Mouse (Mus musculus) midbrain, embryonic 14.5 days (tissue): ENCODE measurements around the gene Ints4. TPM values are rescaled to one million over a fixed set of nuclear protein-coding genes. Genes with fewer than 3 reads are reported as not detected.
"Not testable (repeated sequence)": the region's sequence is repeated elsewhere in the genome, so short reads cannot be mapped to it uniquely, and the experiment has no call there.

Source experiments
- ATAC-seq: fragments of 200-750 bp; cut with Nextera tagmentation; 2 replicates; pipeline ENCODE4 v1.8.0; 2017; ENCODE audit warnings: moderate number of reproducible peaks, moderate library complexity; ENCODE audit not compliant: low FRiP score, low TSS enrichment
- DNase-seq: peaks from one replicate; pipeline ENCODE4 v3.0.0-alpha.2; 2015
- H3K27ac ChIP-seq: fragments of 300-500 bp; sonication (generic); replicated peaks from 2 replicates; pipeline ENCODE4 v1.5.1; 2014; ENCODE audit warnings: mild to moderate bottlenecking, low read depth, low read length, moderate library complexity
- H3K27me3 ChIP-seq: fragments of 300-500 bp; sonication (generic); 2 replicates; pipeline ENCODE4 v1.6.1; 2014; ENCODE audit warnings: low read length, control low read depth, mixed read lengths; ENCODE audit not compliant: control insufficient read depth, insufficient read depth
- H3K36me3 ChIP-seq: fragments of 300-500 bp; sonication (generic); 2 replicates; pipeline ENCODE4 v1.6.1; 2014; ENCODE audit warnings: low read length, control low read depth; ENCODE audit not compliant: control insufficient read depth, insufficient read depth
- H3K4me1 ChIP-seq: fragments of 300-500 bp; sonication (generic); 2 replicates; pipeline ENCODE4 v1.6.1; 2014; ENCODE audit warnings: mild to moderate bottlenecking, antibody characterized with exemption, low read length, control low read depth; ENCODE audit not compliant: control insufficient read depth, insufficient read depth
- H3K4me2 ChIP-seq: fragments of 300-500 bp; sonication (generic); 2 replicates; pipeline ENCODE4 v1.6.1; 2014; ENCODE audit warnings: mild to moderate bottlenecking, low read length, moderate library complexity
- H3K4me3 ChIP-seq: fragments of 300-500 bp; sonication (generic); replicated peaks from 2 replicates; pipeline ENCODE4 v1.5.1; 2014; ENCODE audit warnings: low read depth, low read length
- H3K9ac ChIP-seq: fragments of 300-500 bp; sonication (generic); replicated peaks from 2 replicates; pipeline ENCODE4 v1.6.1; 2014; ENCODE audit warnings: mild to moderate bottlenecking, low read length, moderate library complexity
- H3K9me3 ChIP-seq: fragments of 300-500 bp; sonication (generic); 2 replicates; pipeline ENCODE4 v1.6.1; 2016; ENCODE audit warnings: low read length, control low read depth, mixed read lengths; ENCODE audit not compliant: control insufficient read depth
- WGBS: fragments of 180-500 bp; shearing (Covaris S2); extraction: QIAGEN DNeasy Blood & Tissue Kit; methylation state at CpG from one replicate; pipeline ENCODE4 v1.1.7; 2014; 5-methylcytosine and 5-hydroxymethylcytosine counted together
- polyA plus RNA-seq: library from polyadenylated mRNA; unstranded; fragments of >200 nt; fragmentation: Nextera tagmentation; extraction: Ambion mirVana; gene quantifications from 2 replicates; pipeline ENCODE4 v1.2.1, GENCODE M21; 2014

Gene Ints4
- 32.5 and 49.3 TPM in 2 replicates for polyA plus RNA-seq

DNA sequence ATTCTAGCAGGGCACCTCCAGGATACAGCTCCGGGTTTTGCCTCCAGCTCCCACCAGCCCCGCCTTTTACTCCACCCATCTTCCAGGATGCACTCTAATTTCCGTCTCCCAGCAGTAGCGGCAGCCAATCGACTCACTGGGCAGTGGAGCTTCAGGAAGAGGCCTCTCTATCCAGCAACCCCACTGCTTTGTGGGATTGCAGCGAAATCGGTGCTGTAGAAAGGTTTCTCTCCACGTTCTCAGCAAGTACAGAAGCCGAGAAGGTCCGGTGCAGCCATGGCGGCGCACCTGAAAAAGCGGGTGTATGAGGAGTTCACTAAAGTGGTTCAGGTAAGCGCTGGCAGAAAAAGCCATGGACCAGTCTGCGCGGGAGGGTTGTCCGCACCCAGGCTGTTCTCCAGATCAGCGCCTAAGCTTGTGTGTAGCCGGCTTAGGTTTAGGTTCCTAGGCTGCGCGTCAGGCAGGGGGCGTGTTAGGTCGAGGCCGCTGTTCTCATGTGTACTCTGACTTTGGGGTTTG lies at the start of gene Ints4:
Ints4 (plus strand) TSS at position 136 of the 519 bp plus-strand sequence.
- peaks cover 13% of the 10 kb centered on the region for H3K4me1 ChIP-seq
- H3K9ac ChIP-seq = peak within 1 kb of the TSS; percentile 61
- H3K4me2 ChIP-seq = peak within 1 kb of the TSS; percentile 90
- peaks cover 13% of the 10 kb centered on the region for H3K36me3 ChIP-seq
- peak; percentile 99 for ATAC-seq
- peak within 1 kb of the TSS; percentile 72 for H3K27ac ChIP-seq
- H3K4me3 ChIP-seq = peak within 1 kb of the TSS; percentile 61
- no peaks in the 10 kb centered on the region for H3K27me3 ChIP-seq
- under 1% methylated on average over 24 of the region's 24 CpGs for WGBS
- peak; percentile 94 for DNase-seq
- no peaks in the 10 kb centered on the region for H3K9me3 ChIP-seq

DNA sequence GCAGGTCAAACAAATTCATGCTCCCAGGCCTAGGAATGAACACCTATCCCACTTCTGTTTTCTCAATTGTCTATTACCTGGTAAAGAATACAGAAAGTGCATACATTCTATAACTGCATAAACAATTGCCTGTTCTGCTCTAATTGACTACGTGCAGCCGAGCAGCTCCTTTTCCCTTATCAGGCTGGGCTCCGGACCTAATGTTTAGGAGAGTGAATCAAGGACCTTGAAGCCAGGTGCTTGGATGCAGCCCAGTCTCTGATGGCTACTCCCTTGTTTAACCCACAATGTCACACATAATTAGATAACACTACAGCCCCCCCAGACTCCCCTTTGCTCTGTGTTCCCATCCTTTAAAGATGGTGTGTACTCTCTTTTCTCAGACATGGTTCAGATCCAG lies 47.2 kb upstream of the Ints4 start:
- not testable (repeated sequence) for H3K4me3 ChIP-seq, DNase-seq, H3K9me3 ChIP-seq, H3K9ac ChIP-seq, H3K27ac ChIP-seq, H3K27me3 ChIP-seq, H3K36me3 ChIP-seq, H3K4me2 ChIP-seq, ATAC-seq
- 73% methylated on average over 3 of the region's 3 CpGs for WGBS
- peaks cover 13% of the 10 kb centered on the region for H3K4me1 ChIP-seq

DNA sequence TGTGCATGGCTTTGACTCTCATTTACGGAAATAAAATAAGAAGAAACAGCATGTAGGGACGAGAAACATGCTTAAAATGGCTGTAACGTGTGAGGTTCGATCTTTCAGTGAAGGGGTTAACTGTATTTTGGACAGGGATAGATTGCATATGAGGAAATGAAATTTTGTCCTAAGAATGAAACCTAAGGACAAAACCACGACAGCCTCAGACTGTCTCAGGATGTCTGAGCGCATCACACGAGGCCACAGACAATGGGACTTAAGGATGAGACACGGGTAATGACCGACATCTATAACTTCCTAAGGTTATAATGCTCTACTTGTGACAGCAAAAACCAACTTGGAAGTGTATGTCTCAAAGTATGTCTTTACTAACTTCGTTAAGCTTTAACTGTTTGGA lies 46.2 kb upstream of the Ints4 start:
- 81% methylated on average over 10 of the region's 10 CpGs for WGBS
- Histone ChIP-seq H3K36me3 (no peaks in the 10 kb centered on the region), H3K27ac (no peak overlapping the region), H3K4me1 (peaks cover 7% of the 10 kb centered on the region), H3K27me3 (no peaks in the 10 kb centered on the region), H3K9ac (no peak overlapping the region), H3K9me3 (no peaks in the 10 kb centered on the region), H3K4me3 (no peak overlapping the region), H3K4me2 (no peak overlapping the region)
- no peak for ATAC-seq
- DNase-seq = no peak

DNA sequence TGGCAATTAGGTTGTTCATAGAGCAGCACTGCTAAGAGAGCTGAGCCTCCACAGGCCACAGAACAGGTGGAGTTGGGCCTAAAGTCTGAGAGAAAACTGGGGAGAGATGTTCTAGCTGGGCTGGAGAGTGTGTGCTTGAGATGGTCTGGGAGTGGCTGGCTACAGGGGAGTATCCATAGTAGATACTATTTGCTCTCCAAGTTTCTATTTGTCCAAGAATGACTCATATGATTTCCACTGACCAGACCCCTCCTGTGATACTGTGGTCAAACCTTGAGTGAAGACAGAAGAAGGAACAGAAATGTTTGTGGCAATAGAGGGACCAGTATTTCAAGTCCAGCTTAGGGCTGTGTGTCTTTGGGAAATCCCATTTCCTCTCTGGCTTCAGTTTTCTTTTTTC lies 41.8 kb upstream of the Ints4 start:
- H3K4me1 ChIP-seq = no peaks in the 10 kb centered on the region
- ATAC-seq (no peak), DNase-seq (no peak)
- H3K4me2 ChIP-seq = no peak overlapping the region
- H3K9me3 ChIP-seq = no peaks in the 10 kb centered on the region
- H3K4me3 ChIP-seq = no peak overlapping the region
- H3K36me3 ChIP-seq = no peaks in the 10 kb centered on the region
- H3K9ac ChIP-seq = no peak overlapping the region
- H3K27ac ChIP-seq = no peak overlapping the region
- no peaks in the 10 kb centered on the region for H3K27me3 ChIP-seq

DNA sequence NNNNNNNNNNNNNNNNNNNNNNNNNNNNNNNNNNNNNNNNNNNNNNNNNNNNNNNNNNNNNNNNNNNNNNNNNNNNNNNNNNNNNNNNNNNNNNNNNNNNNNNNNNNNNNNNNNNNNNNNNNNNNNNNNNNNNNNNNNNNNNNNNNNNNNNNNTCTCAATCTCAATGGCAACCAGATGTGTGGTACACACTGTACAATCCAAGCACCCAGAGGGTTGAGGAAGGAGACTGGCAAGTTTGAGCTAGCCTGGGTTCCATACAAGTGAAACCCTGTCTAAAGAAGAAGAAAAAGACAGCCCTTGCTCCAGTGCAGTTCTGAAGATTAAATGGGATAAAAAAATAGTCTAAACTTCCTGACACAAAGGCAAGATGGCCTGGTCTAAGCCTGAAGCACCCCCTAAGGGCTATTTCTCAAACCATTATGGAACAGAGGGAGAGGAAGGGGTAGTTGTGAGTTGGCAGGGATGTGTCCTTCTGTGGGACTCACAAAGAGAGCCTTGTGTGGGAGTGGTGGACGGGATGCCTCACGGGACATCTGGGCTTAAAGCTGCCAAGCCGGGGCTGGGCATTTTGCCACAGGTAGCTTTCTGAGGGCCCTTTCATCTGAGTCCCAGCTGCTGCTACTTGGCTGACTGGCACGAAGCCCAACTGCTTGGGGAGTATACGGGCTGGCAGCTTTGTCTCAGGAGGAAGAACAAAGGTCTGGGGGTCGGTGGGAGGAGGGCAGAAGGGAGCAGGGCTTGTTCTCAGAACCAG lies 34.4 kb upstream of the Ints4 start:
- H3K27ac ChIP-seq = peak overlapping the region; percentile 84
- H3K4me2 ChIP-seq = no peak overlapping the region
- no peak overlapping the region for H3K9ac ChIP-seq
- ATAC-seq = peak; percentile 93
- DNase-seq = peak; percentile 93
- no peak overlapping the region for H3K4me3 ChIP-seq
- 24% methylated on average over 6 of the region's 6 CpGs for WGBS
- H3K4me1 ChIP-seq = no peaks in the 10 kb centered on the region
- 0 out of 2 replicates have a peak, but pooled peaks cover 8% of the 10 kb centered on the region for H3K9me3 ChIP-seq
- H3K36me3 ChIP-seq = no peaks in the 10 kb centered on the region
- H3K27me3 ChIP-seq = no peaks in the 10 kb centered on the region

DNA sequence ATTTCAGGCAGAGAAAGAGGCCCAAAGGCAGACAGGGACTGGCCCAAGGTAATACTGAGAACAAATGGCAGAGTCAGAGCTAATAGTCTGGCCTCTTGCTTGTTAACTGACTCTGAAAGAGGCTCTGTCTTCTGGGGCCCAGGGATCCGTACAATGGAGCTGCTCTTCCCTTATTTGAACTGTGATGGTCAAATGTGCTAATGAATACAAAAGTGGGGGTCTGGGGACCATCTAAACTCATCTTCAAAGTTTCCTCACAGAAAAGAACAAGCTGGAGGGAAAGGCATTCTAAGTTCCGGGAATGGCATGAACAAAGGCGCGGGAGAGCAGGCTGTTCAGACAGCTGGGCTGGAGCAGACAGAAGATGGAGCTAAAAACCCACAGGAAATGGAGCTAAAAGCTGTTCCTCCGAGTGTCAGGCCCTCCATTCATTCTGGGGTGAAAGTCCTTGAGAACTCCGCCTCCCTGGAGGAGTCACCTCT lies 33.7 kb upstream of the Ints4 start:
- peak; percentile 61 for DNase-seq

DNA sequence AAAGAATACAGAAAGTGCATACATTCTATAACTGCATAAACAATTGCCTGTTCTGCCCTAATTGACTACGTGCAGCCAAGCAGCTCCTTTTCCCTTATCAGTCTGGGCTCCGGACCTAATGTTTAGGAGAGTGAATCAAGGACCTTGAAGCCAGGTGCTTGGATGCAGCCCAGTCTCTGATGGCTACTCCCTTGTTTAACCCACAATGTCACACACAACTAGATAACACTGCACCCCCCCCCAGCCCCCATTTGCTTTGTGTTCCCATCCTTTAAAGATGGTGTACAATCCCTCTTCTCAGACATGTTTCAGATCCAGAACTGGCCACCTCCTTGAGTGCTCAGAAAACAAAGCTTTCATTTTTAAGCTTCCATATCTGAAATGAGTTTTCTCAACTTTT lies 29.7 kb upstream of the Ints4 start, which contains the start of gene Kctd14:
Kctd14 (plus strand) TSS at position 301 of the 400 bp plus-strand sequence.
- H3K9ac ChIP-seq, H3K4me2 ChIP-seq, H3K4me1 ChIP-seq, ATAC-seq, H3K4me3 ChIP-seq, H3K27ac ChIP-seq, H3K9me3 ChIP-seq, H3K36me3 ChIP-seq, DNase-seq, H3K27me3 ChIP-seq: not testable (repeated sequence)
- WGBS = 86% methylated on average over 2 of the region's 2 CpGs

More for the DNA sequence above, 33.7 kb upstream of the Ints4 start:
- Histone ChIP-seq H3K4me3 (no peak overlapping the region), H3K27ac (peak overlapping the region; percentile 84), H3K9me3 (0 out of 2 replicates have a peak, but pooled peaks cover 8% of the 10 kb centered on the region), H3K4me1 (no peaks in the 10 kb centered on the region), H3K27me3 (no peaks in the 10 kb centered on the region), H3K9ac (no peak overlapping the region), H3K36me3 (no peaks in the 10 kb centered on the region), H3K4me2 (no peak overlapping the region)
- WGBS = 48% methylated on average over 6 of the region's 6 CpGs
- ATAC-seq = peak; percentile 62

DNA sequence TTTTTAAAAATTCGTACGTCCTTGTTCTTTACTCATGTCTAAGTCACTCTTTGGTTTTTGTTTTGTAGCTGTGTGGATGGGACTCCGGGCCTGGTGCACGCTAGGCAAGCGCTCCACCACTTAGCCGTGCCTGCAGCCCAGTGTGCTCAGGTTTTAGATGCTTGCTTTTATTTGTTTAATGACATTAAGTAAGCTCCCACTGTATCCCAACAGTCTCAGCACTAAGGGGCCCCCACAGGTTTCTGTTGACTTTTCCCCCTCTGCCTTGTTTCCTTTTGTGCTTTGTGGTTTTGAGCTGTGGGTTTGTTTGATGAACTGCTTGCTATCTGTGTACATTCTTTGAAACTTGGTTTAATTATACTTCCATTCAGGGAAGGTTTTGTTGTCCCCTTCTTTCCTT lies 28.6 kb upstream of the Ints4 start:
- no peak for ATAC-seq
- no peak overlapping the region for H3K4me2 ChIP-seq
- no peak overlapping the region for H3K4me3 ChIP-seq
- no peaks in the 10 kb centered on the region for H3K4me1 ChIP-seq
- no peak overlapping the region; the same call in 1 of the 2 replicates for H3K9ac ChIP-seq
- 0 out of 2 replicates have a peak, but pooled peaks cover 8% of the 10 kb centered on the region for H3K9me3 ChIP-seq
- H3K27ac ChIP-seq = no peak overlapping the region
- WGBS = 83% methylated on average over 6 of the region's 6 CpGs
- DNase-seq = no peak
- no peaks in the 10 kb centered on the region for H3K27me3 ChIP-seq
- H3K36me3 ChIP-seq = no peaks in the 10 kb centered on the region
